Mouse (Mus musculus) CH12.LX (cell line): ENCODE results near the gene Isyna1. TPM values are rescaled to one million over a fixed set of nuclear protein-coding genes. Genes with fewer than 3 reads are reported as not detected.

Source experiments
- DNase-seq: peaks from one replicate; pipeline ENCODE4 v3.0.0-alpha.2; 2013; ENCODE audit errors: extremely low read depth
- H3K27ac ChIP-seq: 2 replicates; pipeline ENCODE4 v1.5.1; 2012; ENCODE audit warnings: low read depth, mild to moderate bottlenecking, control low read depth, moderate library complexity; ENCODE audit not compliant: insufficient read depth
- H3K27me3 ChIP-seq: replicated peaks from 2 replicates; pipeline ENCODE3; 2012; ENCODE audit warnings: inconsistent platforms
- H3K36me3 ChIP-seq, 2 experiments: replicated peaks in 1 of 2; 2 replicates each; pipeline versions ENCODE3 to v1.6.1; 2012; ENCODE audit warnings: inconsistent platforms in 1 of 2, low read length in 1 of 2, mild to moderate bottlenecking in 1 of 2, mixed read lengths in 1 of 2, moderate library complexity in 1 of 2; ENCODE audit not compliant: control insufficient read depth in 1 of 2, insufficient read depth in 1 of 2
- H3K4me1 ChIP-seq, 2 experiments: 2 replicates each; pipeline ENCODE4 v1.6.1; 2012; ENCODE audit warnings: inconsistent platforms in 1 of 2, moderate library complexity in 1 of 2; ENCODE audit not compliant: insufficient read depth in 2 of 2, control insufficient read depth in 1 of 2
- H3K4me2 ChIP-seq: 2 replicates; pipeline ENCODE4 v1.6.1; 2012; ENCODE audit warnings: low read depth, mild to moderate bottlenecking, control low read depth; ENCODE audit not compliant: poor library complexity, insufficient read depth, severe bottlenecking
- H3K4me3 ChIP-seq, 3 experiments: fragments of 150-350 bp in 1 of 3; sonication (generic) in 1 of 3; replicated peaks in 1 of 3; 2 replicates each; pipeline versions ENCODE3 to v1.5.1; 2011 to 2012; ENCODE audit warnings: low read depth in 2 of 3, low read length in 2 of 3, mild to moderate bottlenecking in 2 of 3, moderate library complexity in 2 of 3, control low read depth in 1 of 3, improper control_type of control experiment in 1 of 3, inconsistent platforms in 1 of 3, mixed read lengths in 1 of 3; ENCODE audit not compliant: poor library complexity in 1 of 3
- H3K79me2 ChIP-seq: replicated peaks from 2 replicates; pipeline ENCODE4 v1.6.1; 2012; ENCODE audit warnings: mild to moderate bottlenecking, moderate library complexity; ENCODE audit not compliant: control insufficient read depth, poor library complexity, insufficient read depth, severe bottlenecking; ENCODE audit errors: extremely low read depth
- H3K9ac ChIP-seq: 2 replicates; pipeline ENCODE4 v1.6.1; 2012; ENCODE audit warnings: low read depth, mild to moderate bottlenecking, control low read depth, moderate library complexity; ENCODE audit not compliant: insufficient read depth
- H3K9me3 ChIP-seq: replicated peaks from 2 replicates; pipeline ENCODE3; 2012; ENCODE audit warnings: low read length, inconsistent platforms, mixed read lengths
- BHLHE40 ChIP-seq: IDR thresholded peaks from 2 replicates; pipeline ENCODE4 v1.6.1; 2011; ENCODE audit warnings: mild to moderate bottlenecking, low read depth, low read length, improper control_type of control experiment
- CHD1 ChIP-seq: IDR thresholded peaks from 2 replicates; pipeline ENCODE4 v1.6.1; 2012; ENCODE audit warnings: low read depth, low read length, improper control_type of control experiment, inconsistent platforms
- CHD2 ChIP-seq: IDR thresholded peaks from 2 replicates; pipeline ENCODE4 v1.6.1; 2011; ENCODE audit warnings: low read length, improper control_type of control experiment
- CTCF ChIP-seq, 2 experiments: IDR thresholded peaks in 1 of 2; conservative IDR thresholded peaks in 1 of 2; 2 replicates each; pipeline ENCODE4 v1.5.1; 2011 to 2012; ENCODE audit warnings: low read depth in 2 of 2, low read length in 2 of 2, improper control_type of control experiment in 1 of 2, inconsistent platforms in 1 of 2, mild to moderate bottlenecking in 1 of 2, moderate library complexity in 1 of 2
- E2F4 ChIP-seq: IDR thresholded peaks from 2 replicates; pipeline ENCODE4 v1.6.1; 2011; ENCODE audit warnings: low read depth, low read length, improper control_type of control experiment; ENCODE audit not compliant: insufficient replicate concordance
- ELF1 ChIP-seq: IDR thresholded peaks from 2 replicates; pipeline ENCODE4 v1.6.1; 2014; ENCODE audit warnings: low read depth, mild to moderate bottlenecking, inconsistent platforms, low read length, improper control_type of control experiment
- EP300 ChIP-seq: IDR thresholded peaks from 2 replicates; pipeline ENCODE4 v1.6.1; 2011; ENCODE audit warnings: low read length, improper control_type of control experiment
- ETS1 ChIP-seq: conservative IDR thresholded peaks from 2 replicates; pipeline ENCODE4 v1.6.1; 2012; ENCODE audit warnings: low read depth, mild to moderate bottlenecking, inconsistent platforms, low read length, improper control_type of control experiment, moderate library complexity
- GABPA ChIP-seq: IDR thresholded peaks from 2 replicates; pipeline ENCODE4 v1.6.1; 2012; ENCODE audit warnings: low read depth, low read length, improper control_type of control experiment, inconsistent platforms; ENCODE audit not compliant: insufficient replicate concordance
- IRF4 ChIP-seq: IDR thresholded peaks from 2 replicates; pipeline ENCODE4 v1.6.1; 2014; ENCODE audit warnings: low read depth, mild to moderate bottlenecking, inconsistent platforms, low read length, improper control_type of control experiment
- JUN ChIP-seq: IDR thresholded peaks from 2 replicates; pipeline ENCODE4 v1.6.1; 2011; ENCODE audit warnings: low read depth, mild to moderate bottlenecking, low read length, improper control_type of control experiment, moderate library complexity; ENCODE audit not compliant: insufficient read depth
- KAT2A ChIP-seq: IDR thresholded peaks from 2 replicates; pipeline ENCODE4 v1.6.1; 2012; ENCODE audit warnings: low read length, improper control_type of control experiment, inconsistent platforms; ENCODE audit not compliant: insufficient replicate concordance
- MAFK ChIP-seq: IDR thresholded peaks from 2 replicates; pipeline ENCODE4 v1.6.1; 2011; ENCODE audit warnings: low read length, improper control_type of control experiment; ENCODE audit not compliant: insufficient replicate concordance
- MAX ChIP-seq: IDR thresholded peaks from 2 replicates; pipeline ENCODE4 v1.6.1; 2011; ENCODE audit warnings: low read length, improper control_type of control experiment
- MAZ ChIP-seq: IDR thresholded peaks from 2 replicates; pipeline ENCODE4 v1.6.1; 2012; ENCODE audit warnings: low read depth, mild to moderate bottlenecking, inconsistent platforms, low read length, improper control_type of control experiment, moderate library complexity
- MEF2A ChIP-seq: IDR thresholded peaks from 2 replicates; pipeline ENCODE4 v1.6.1; 2014; ENCODE audit warnings: low read depth, mild to moderate bottlenecking, inconsistent platforms, low read length, improper control_type of control experiment, borderline replicate concordance
- MXI1 ChIP-seq: IDR thresholded peaks from 2 replicates; pipeline ENCODE4 v1.6.1; 2011; ENCODE audit warnings: mild to moderate bottlenecking, low read depth, low read length, improper control_type of control experiment
- NELFE ChIP-seq: IDR thresholded peaks from 2 replicates; pipeline ENCODE4 v1.6.1; 2011; ENCODE audit warnings: low read depth, low read length, improper control_type of control experiment
- NRF1 ChIP-seq: IDR thresholded peaks from 2 replicates; pipeline ENCODE4 v1.6.1; 2014; ENCODE audit warnings: low read depth, mild to moderate bottlenecking, inconsistent platforms, low read length, improper control_type of control experiment, moderate library complexity
- POLR2A ChIP-seq: IDR thresholded peaks from 2 replicates; pipeline ENCODE4 v1.6.1; 2011; ENCODE audit warnings: low read depth, mild to moderate bottlenecking, improper control_type of control experiment, low read length
- POLR2AphosphoS2 ChIP-seq: IDR thresholded peaks from 2 replicates; pipeline ENCODE4 v1.6.1; 2011; ENCODE audit warnings: low read depth, low read length, improper control_type of control experiment
- RCOR1 ChIP-seq: conservative IDR thresholded peaks from 2 replicates; pipeline ENCODE4 v1.6.1; 2012; ENCODE audit warnings: low read depth, mild to moderate bottlenecking, inconsistent platforms, low read length, improper control_type of control experiment
- SIN3A ChIP-seq: IDR thresholded peaks from 2 replicates; pipeline ENCODE4 v1.6.1; 2012; ENCODE audit warnings: low read length, improper control_type of control experiment, inconsistent platforms
- TBP ChIP-seq: conservative IDR thresholded peaks from 2 replicates; pipeline ENCODE4 v1.6.1; 2011; ENCODE audit warnings: low read depth, low read length, improper control_type of control experiment
- TCF12 ChIP-seq: IDR thresholded peaks from 2 replicates; pipeline ENCODE4 v1.6.1; 2014; ENCODE audit warnings: low read depth, mild to moderate bottlenecking, inconsistent platforms, low read length, improper control_type of control experiment
- USF1 ChIP-seq: IDR thresholded peaks from 2 replicates; pipeline ENCODE4 v1.6.1; 2014; ENCODE audit warnings: low read depth, mild to moderate bottlenecking, inconsistent platforms, low read length, improper control_type of control experiment
- ZKSCAN1 ChIP-seq: IDR thresholded peaks from 2 replicates; pipeline ENCODE4 v1.6.1; 2012; ENCODE audit warnings: low read depth, inconsistent platforms, low read length, improper control_type of control experiment, borderline replicate concordance
- ZMIZ1 ChIP-seq: IDR thresholded peaks from 2 replicates; pipeline ENCODE4 v1.6.1; 2012; ENCODE audit warnings: low read depth, mild to moderate bottlenecking, inconsistent platforms, low read length, improper control_type of control experiment
- ZNF384 ChIP-seq: IDR thresholded peaks from 2 replicates; pipeline ENCODE4 v1.6.1; 2012; ENCODE audit warnings: low read depth, low read length, improper control_type of control experiment, inconsistent platforms
- dilution Hi-C: fragments of 300-500 bp; cut with MboI; formaldehyde crosslinking; loops from 2 replicates; pipeline ENCODE4 v1.14.3; 2020; ENCODE audit warnings: low sequenced_read_pairs; ENCODE audit not compliant: extremely low pct_unique_long_range_greater_than_20kb, extremely low pct_ligation_motif_present
- in situ Hi-C: fragments of 300-500 bp; cut with MboI; formaldehyde crosslinking; loops from 3 replicates; pipeline ENCODE4 v1.14.3; 2019; ENCODE audit warnings: low sequenced_read_pairs, low pct_ligation_motif_present, low pct_unique_long_range_greater_than_20kb, mixed read lengths
- polyA plus RNA-seq: library from polyadenylated mRNA; unstranded; fragments of >175 nt; gene quantifications from 2 replicates; pipeline ENCODE4 v1.2.1, GENCODE M21; 2012; ENCODE audit warnings: low read depth; ENCODE audit not compliant: insufficient read length
- total RNA-seq, 2 experiments: library from RNA; depleted of rRNA; stranded (reverse); fragments of 300-350 nt in 1 of 2; fragments of >200 nt in 1 of 2; gene quantifications; 2 replicates each; pipeline ENCODE4 v1.2.3; 2012 to 2014

The Isyna1 gene
- total and polyA plus RNA-seq, 3 experiments, result 99.9 to 163 (median 141) TPM

- TF ChIP-seq MAZ (peak; percentile 70), POLR2A (peak; percentile 53; the same call in 1 of the 2 replicates), ZNF384 (no peak), POLR2AphosphoS2 (no peak), MXI1 (no peak), CHD2 (peak; percentile 95), MAFK (no peak), EP300 (no peak), ZKSCAN1 (no peak), RCOR1 (no peak), KAT2A (no peak), NRF1 (peak; percentile 50), ELF1 (peak; percentile 70; the same call in 1 of the 2 replicates)
These were observed 15.2 kb downstream of the Isyna1 start (continued) for GRCm38 (mm10) chr8:70609368-70609848.

- dilution Hi-C loops, result no loop called here
- TF ChIP-seq CTCF (conservative IDR thresholded peaks at IDR 0.05 in 1 of 2, IDR thresholded peaks at IDR 0.05 in 1 of 2; ENCODE audit: low read depth in 2 of 2, low read length in 2 of 2), result no peak
- TF ChIP-seq CHD1, result no peak
- no peak for TF ChIP-seq E2F4
- TF ChIP-seq TCF12, result peak; percentile 84
- TF ChIP-seq POLR2AphosphoS2, result no peak
- TF ChIP-seq GABPA, result no peak
- TF ChIP-seq POLR2A, result peak; percentile 60
- peak; percentile 91 for TF ChIP-seq MXI1
- peak; percentile 66; the same call in 1 of the 2 replicates for TF ChIP-seq MEF2A
- TF ChIP-seq ELF1, result peak; percentile 68; the same call in 1 of the 2 replicates
- TF ChIP-seq MAX, result peak; percentile 70
- no peak for TF ChIP-seq CHD2
- TF ChIP-seq BHLHE40, result peak; percentile 99
- TF ChIP-seq IRF4, result peak; percentile 90
- TF ChIP-seq ZMIZ1, result no peak
- TF ChIP-seq USF1, result peak; percentile 53
- no peak for TF ChIP-seq KAT2A
- TF ChIP-seq MAZ, result peak; percentile 74; the same call in 1 of the 2 replicates
- peak; percentile 66 for TF ChIP-seq EP300
- peak; percentile 74; the same call in 1 of the 2 replicates for TF ChIP-seq SIN3A
- TF ChIP-seq TBP, result 0 out of 2 replicates have a peak, but pooled peaks have one; percentile 44
- no peak for TF ChIP-seq NELFE
- TF ChIP-seq JUN, result no peak
- TF ChIP-seq RCOR1, result peak; percentile 56; the same call in 1 of the 2 replicates
- peak; percentile 87 for TF ChIP-seq ETS1
- TF ChIP-seq MAFK, result no peak
- peaks cover 19 to 65% of the 10 kb centered on the region in 2 experiments for H3K4me1 ChIP-seq
These were observed 15.9 kb downstream of the Isyna1 start for GRCm38 (mm10) chr8:70609849-70610795.

More at GRCm38 (mm10) chr8:70609849-70610795, 15.9 kb downstream of the Isyna1 start:
- Histone ChIP-seq H3K36me3 (peaks cover 0 to 11% of the 10 kb centered on the region in 2 experiments), H3K4me2 (peak overlapping the region; percentile 84), H3K27me3 (no peaks in the 10 kb centered on the region), H3K4me3 (peak overlapping the region; percentile 45 to 79 (median 60)), H3K27ac (peak overlapping the region; percentile 90), H3K9me3 (no peaks in the 10 kb centered on the region), H3K79me2 (peaks cover 9% of the 10 kb centered on the region; the same call in 1 of the 2 replicates), H3K9ac (peak overlapping the region; percentile 66)
- peak; percentile 93 for DNase-seq
- in situ Hi-C loops, result loop anchor here (5.0 to 10.0 kb wide), 2 partner anchors 37 to 65 kb away; no protein-coding TSS in a partner anchor
